Mouse (Mus musculus) ES-E14 (cell line): ENCODE results near the gene Zcchc8. TPM values are rescaled to one million over a fixed set of nuclear protein-coding genes. Genes with fewer than 3 reads are reported as not detected.

Experiments used
- DNase-seq: peaks from one replicate; pipeline ENCODE4 v3.0.0-alpha.2; 2013; ENCODE audit warnings: low read depth, low spot score
- H3K27ac ChIP-seq: 2 replicates; pipeline ENCODE4 v1.5.1; 2012; ENCODE audit warnings: low read depth, mild to moderate bottlenecking, low read length, moderate library complexity, mixed read lengths; ENCODE audit not compliant: poor library complexity, insufficient read depth, severe bottlenecking
- H3K36me3 ChIP-seq: 2 replicates; pipeline ENCODE4 v1.6.1; 2012; ENCODE audit warnings: mild to moderate bottlenecking, low read length, moderate library complexity, mixed read lengths; ENCODE audit not compliant: control insufficient read depth, poor library complexity, insufficient read depth, severe bottlenecking
- H3K4me1 ChIP-seq, 2 experiments: fragments of 150-350 bp in 1 of 2; sonication (generic) in 1 of 2; 2 replicates each; pipeline ENCODE4 v1.6.1; 2012; ENCODE audit warnings: low read length in 2 of 2, mild to moderate bottlenecking in 1 of 2, mixed read lengths in 1 of 2; ENCODE audit not compliant: control insufficient read depth in 2 of 2, insufficient read depth in 2 of 2, poor library complexity in 1 of 2
- H3K4me3 ChIP-seq, 2 experiments: fragments of 150-350 bp in 1 of 2; sonication (generic) in 1 of 2; 2 replicates each; pipeline ENCODE4 v1.5.1; 2012; ENCODE audit warnings: low read length in 2 of 2, low read depth in 1 of 2, mild to moderate bottlenecking in 1 of 2, mixed read lengths in 1 of 2; ENCODE audit not compliant: insufficient read depth in 1 of 2, poor library complexity in 1 of 2, severe bottlenecking in 1 of 2
- H3K9ac ChIP-seq: 2 replicates; pipeline ENCODE4 v1.6.1; 2012; ENCODE audit warnings: low read depth, mild to moderate bottlenecking, low read length, mixed read lengths; ENCODE audit not compliant: poor library complexity, insufficient read depth, severe bottlenecking
- H3K9me3 ChIP-seq: fragments of 150-350 bp; sonication (generic); 2 replicates; pipeline ENCODE4 v1.6.1; 2012; ENCODE audit warnings: low read depth, mild to moderate bottlenecking, low read length; ENCODE audit not compliant: control insufficient read depth, insufficient read depth
- CHD2 ChIP-seq: IDR thresholded peaks from 2 replicates; pipeline ENCODE4 v1.6.1; 2014; ENCODE audit warnings: mild to moderate bottlenecking, low read depth, low read length, inconsistent platforms
- HCFC1 ChIP-seq: IDR thresholded peaks from 2 replicates; pipeline ENCODE4 v1.6.1; 2012; ENCODE audit warnings: low read length, inconsistent platforms, borderline replicate concordance; ENCODE audit not compliant: insufficient read depth
- MAFK ChIP-seq: IDR thresholded peaks from 2 replicates; pipeline ENCODE4 v1.6.1; 2014; ENCODE audit warnings: mild to moderate bottlenecking, low read depth, low read length, inconsistent platforms; ENCODE audit not compliant: insufficient read depth
- ZC3H11A ChIP-seq: IDR thresholded peaks from 2 replicates; pipeline ENCODE4 v1.6.1; 2012; ENCODE audit warnings: low read depth, mild to moderate bottlenecking, inconsistent platforms, low read length, borderline replicate concordance
- ZNF384 ChIP-seq: IDR thresholded peaks from 2 replicates; pipeline ENCODE4 v1.6.1; 2012; ENCODE audit warnings: low read depth, low read length, inconsistent platforms
- in situ Hi-C, 2 experiments: fragments of 600-800 bp; cut with MboI; formaldehyde crosslinking; loops; one replicate each; pipeline ENCODE4 v1.15.1; 2025; ENCODE audit warnings: low sequenced_read_pairs in 2 of 2, inconsistent platforms in 1 of 2; ENCODE audit not compliant: unreplicated experiment in 2 of 2
- total RNA-seq: library from RNA; depleted of rRNA; stranded (reverse); fragments of 300-350 nt; gene quantifications from 2 replicates; pipeline ENCODE4 v1.2.3, GENCODE M21; 2012

The Zcchc8 gene
- total RNA-seq, 1 experiment: 33.0 TPM

- in situ Hi-C loops: no loop called here
- Histone ChIP-seq H3K4me1 (no peaks in the 10 kb centered on the region), H3K9me3 (no peaks in the 10 kb centered on the region), H3K36me3 (no peaks in the 10 kb centered on the region), H3K9ac (no peak overlapping the region), H3K4me3 (no peak overlapping the region), H3K27ac (no peak overlapping the region)
- no peak for TF ChIP-seq MAFK
- no peak for DNase-seq
Measured at GRCm38 (mm10) chr5:123671473-123671820, 49.5 kb downstream of the Zcchc8 start.

- in situ Hi-C loops: no loop called here
- no peak for DNase-seq
Measured at GRCm38 (mm10) chr5:123670800-123671472, 50.0 kb downstream of the Zcchc8 start.

GRCm38 (mm10) chr5:123669991-123670799 is 50.7 kb downstream of the Zcchc8 start:
- H3K9me3 ChIP-seq: no peaks in the 10 kb centered on the region
- no peak overlapping the region for H3K9ac ChIP-seq
- TF ChIP-seq ZNF384 (no peak), CHD2 (no peak), ZC3H11A (no peak), HCFC1 (no peak), MAFK (no peak)
- no peak overlapping the region for H3K27ac ChIP-seq
- DNase-seq: no peak
- in situ Hi-C loops: no loop called here
- no peaks in the 10 kb centered on the region for H3K36me3 ChIP-seq
- no peaks in the 10 kb centered on the region for H3K4me1 ChIP-seq
- no peak overlapping the region for H3K4me3 ChIP-seq

More at GRCm38 (mm10) chr5:123670800-123671472, 50.0 kb downstream of the Zcchc8 start:
- no peak overlapping the region for H3K27ac ChIP-seq
- H3K4me3 ChIP-seq: no peak overlapping the region
- TF ChIP-seq CHD2 (no peak), MAFK (no peak), ZC3H11A (no peak), ZNF384 (no peak), HCFC1 (no peak)
- H3K36me3 ChIP-seq: no peaks in the 10 kb centered on the region
- no peaks in the 10 kb centered on the region for H3K9me3 ChIP-seq
- H3K9ac ChIP-seq: no peak overlapping the region
- no peaks in the 10 kb centered on the region for H3K4me1 ChIP-seq

- H3K4me1 ChIP-seq: no peaks in the 10 kb centered on the region
- H3K9ac ChIP-seq: no peak overlapping the region
- DNase-seq: no peak
- no peaks in the 10 kb centered on the region for H3K36me3 ChIP-seq
- in situ Hi-C loops: no loop called here
- no peaks in the 10 kb centered on the region for H3K9me3 ChIP-seq
- TF ChIP-seq ZC3H11A (no peak), ZNF384 (no peak), MAFK (no peak), CHD2 (no peak), HCFC1 (no peak)
- H3K27ac ChIP-seq: no peak overlapping the region
- H3K4me3 ChIP-seq: no peak overlapping the region
Measured at GRCm38 (mm10) chr5:123667915-123668314, 53.0 kb downstream of the Zcchc8 start.
